Mouse (Mus musculus) inflammation-experienced regulatory T-cells, adult 16 weeks (primary cell): ENCODE results near the gene Pramel5. TPM values are rescaled to one million over a fixed set of nuclear protein-coding genes. Genes with fewer than 3 reads are reported as not detected.

ENCODE experiments used
- polyA plus RNA-seq: library from polyadenylated mRNA; unstranded; fragments of 100-300 nt; shearing (Covaris generic); gene quantifications from one replicate; pipeline ENCODE4 v1.2.1, GENCODE M21; 2017

The Pramel5 gene
- not detected for polyA plus RNA-seq

DNA sequence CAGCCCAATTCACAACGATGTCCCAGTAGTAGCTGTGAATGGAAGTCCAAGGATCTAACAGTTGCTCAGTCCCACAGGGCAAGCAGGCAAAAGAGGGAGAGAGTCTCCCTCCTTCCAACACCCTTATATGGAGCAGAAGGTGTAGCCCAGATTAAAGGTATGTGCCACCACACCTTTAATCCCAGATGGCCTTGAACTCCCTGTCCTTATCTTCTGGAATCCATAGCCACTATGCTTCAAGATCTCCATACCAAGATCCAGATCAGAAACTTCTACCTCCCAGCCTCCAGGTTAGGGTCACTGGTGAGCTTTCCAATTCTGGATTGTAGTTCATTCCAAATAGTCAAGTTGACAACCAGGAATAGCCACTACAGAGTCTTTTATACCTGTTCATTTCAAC is at the start of gene Pramel5:
Gene Pramel5, minus strand, starts transcription at position 101 of the 400 bp plus-strand sequence.

DNA sequence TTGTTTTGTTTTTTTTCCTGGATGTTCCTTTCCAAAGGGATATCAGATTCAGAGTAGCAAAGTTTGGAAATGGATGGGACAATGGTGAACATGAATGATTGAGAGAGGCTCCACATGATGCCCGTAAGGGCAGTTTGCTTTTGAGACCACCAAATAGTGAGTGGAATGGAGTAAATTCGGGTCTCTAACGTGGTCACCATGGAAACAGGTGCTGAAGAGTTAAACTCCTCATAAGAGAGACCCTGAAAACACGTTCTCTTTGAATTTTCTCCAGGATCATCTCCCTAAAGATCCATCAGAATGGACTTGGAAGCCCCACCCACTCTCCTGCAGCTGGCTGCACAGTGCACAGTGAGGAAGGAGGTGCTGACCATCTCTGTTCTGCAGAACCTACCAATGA is 49.7 kb upstream of the Pramel5 start, which contains the start of gene Gm13128:
Gene Gm13128, plus strand, starts transcription at position 301 of the 400 bp plus-strand sequence.

Other genes starting within 250 kb of the Pramel5 start
- 0.12 TPM for gene Pramel4, start 221.4 kb downstream of the Pramel5 start, polyA plus RNA-seq
- not detected for gene Gm13102, start 174.0 kb downstream of the Pramel5 start, polyA plus RNA-seq
- gene Oog3, start 117.8 kb downstream of the Pramel5 start, polyA plus RNA-seq: not detected
- gene Oog2, start 89.8 kb downstream of the Pramel5 start, polyA plus RNA-seq: not detected
- not detected for gene C87977, start 67.2 kb downstream of the Pramel5 start, polyA plus RNA-seq
- gene Gm13128, start 49.8 kb upstream of the Pramel5 start, polyA plus RNA-seq: not detected
- gene Gm13119, start 77.5 kb upstream of the Pramel5 start, polyA plus RNA-seq: 0.13 TPM
- gene Pramef20, start 97.4 kb upstream of the Pramel5 start, polyA plus RNA-seq: not detected
- gene Pramef12, start 128.0 kb upstream of the Pramel5 start, polyA plus RNA-seq: not detected
- gene 1700012P22Rik, start 158.3 kb upstream of the Pramel5 start, polyA plus RNA-seq: not detected
- gene Gm9944, start 172.8 kb upstream of the Pramel5 start, polyA plus RNA-seq: not detected
- gene Aadacl3, start 183.3 kb upstream of the Pramel5 start, polyA plus RNA-seq: not detected
- gene 9430007A20Rik, start 239.3 kb upstream of the Pramel5 start, polyA plus RNA-seq: not detected